In the genomic region with DNA sequence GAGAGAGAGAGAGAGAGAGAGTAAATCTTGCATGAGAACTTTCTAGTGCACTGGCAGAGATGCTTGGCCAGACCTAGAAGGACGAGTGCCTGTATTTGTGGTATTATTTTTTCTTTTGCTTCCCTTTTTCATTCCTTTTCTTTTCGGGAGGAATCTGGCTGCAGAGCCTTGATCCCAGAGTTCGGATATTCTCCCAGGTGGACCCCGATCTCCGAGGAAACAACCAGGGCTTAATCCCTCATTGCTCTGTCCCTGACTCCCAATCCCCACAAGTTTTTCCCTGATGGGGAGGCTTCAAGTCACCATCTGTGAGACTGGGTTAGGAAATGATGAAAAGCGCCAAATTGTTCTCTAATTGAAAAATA, we compare ENCODE assay signal across 17 mouse cellular contexts. TPM values are rescaled to one million over a fixed set of nuclear protein-coding genes. Genes with fewer than 3 reads are reported as not detected.
DNase-seq lines count a peak whose midpoint lies in the region; ATAC-seq and TF ChIP-seq lines count a peak whose summit lies in the region.
"Had no signal": no experiment of that assay in that cellular context is flagged by ENCODE, and none has a peak within 500 bp of the region (broad histone marks: within the 10 kb centered on the region; RNA-seq: fewer than 3 reads in every experiment).

No protein-coding gene starts in this region.

- ATAC-seq in midbrain, embryonic 11.5 days (ENCODE audit: low FRiP score): no peak
- ATAC-seq in midbrain, postnatal 0 days (ENCODE audit: low FRiP score): no peak
- no peak for ATAC-seq in forebrain, embryonic 14.5 days
- ATAC-seq in hindbrain, embryonic 15.5 days (ENCODE audit: low FRiP score, low read depth): no peak
- ATAC-seq in neural tube, embryonic 15.5 days (ENCODE audit: low FRiP score): no peak

- H3K4me3 ChIP-seq in midbrain, embryonic 11.5 days (ENCODE audit: low read depth, low read length): peak overlapping the region; percentile 40
- H3K4me3 ChIP-seq in midbrain, postnatal 0 days (ENCODE audit: low read depth, low read length): no peak overlapping the region
- peak overlapping the region; percentile 67 for H3K4me3 ChIP-seq in forebrain, embryonic 14.5 days (ENCODE audit: low read depth, low read length)
- H3K4me3 ChIP-seq in hindbrain, embryonic 15.5 days: peak overlapping the region; percentile 30
- no peak overlapping the region for H3K4me3 ChIP-seq in neural tube, embryonic 15.5 days (replicated peaks)
- no peak overlapping the region for H3K4me3 ChIP-seq in lung, adult 2 months (replicated peaks; ENCODE audit: extremely low read depth, low read depth, low read length)
- H3K4me3 ChIP-seq: erythroblast, embryonic 14.5 days; gastrocnemius, adult 2 months; left cerebral cortex, adult 2 months had no signal

- H3K27ac ChIP-seq in midbrain, embryonic 11.5 days (ENCODE audit: low read depth, low read length): no peak overlapping the region
- no peak overlapping the region for H3K27ac ChIP-seq in midbrain, postnatal 0 days (ENCODE audit: low read depth, low read length)
- peak overlapping the region; percentile 2; the same call in 1 of the 2 replicates for H3K27ac ChIP-seq in forebrain, embryonic 14.5 days (ENCODE audit: low read depth, low read length)
- no peak overlapping the region for H3K27ac ChIP-seq in hindbrain, embryonic 15.5 days (replicated peaks)
- no peak overlapping the region for H3K27ac ChIP-seq in neural tube, embryonic 15.5 days (replicated peaks)
- H3K27ac ChIP-seq: gastrocnemius, adult 2 months; left cerebral cortex, adult 2 months had no signal

- TF ChIP-seq CTCF in midbrain, postnatal 0 days (IDR thresholded peaks at IDR 0.05): no peak
- no peak for TF ChIP-seq CTCF in lung, adult 2 months (IDR thresholded peaks at IDR 0.05; ENCODE audit: insufficient read depth, low read length)

- peaks cover 96% of the 10 kb centered on the region for H3K27me3 ChIP-seq in midbrain, embryonic 11.5 days (ENCODE audit: control insufficient read depth, insufficient read depth, low read length)
- H3K27me3 ChIP-seq in midbrain, postnatal 0 days (ENCODE audit: insufficient read depth, low read length): peaks cover 92% of the 10 kb centered on the region
- peaks cover 52% of the 10 kb centered on the region for H3K27me3 ChIP-seq in forebrain, embryonic 14.5 days (replicated peaks; ENCODE audit: control insufficient read depth, insufficient read depth, low read length)
- peaks cover 71% of the 10 kb centered on the region for H3K27me3 ChIP-seq in hindbrain, embryonic 15.5 days
- H3K27me3 ChIP-seq in neural tube, embryonic 15.5 days (replicated peaks): peaks cover 92% of the 10 kb centered on the region

- peak; percentile 93 for DNase-seq in midbrain, embryonic 11.5 days (ENCODE audit: low spot score, missing footprints)
- DNase-seq in midbrain, postnatal 0 days (ENCODE audit: low spot score): no peak
- no peak for DNase-seq in forebrain, embryonic 14.5 days (ENCODE audit: low spot score)
- no peak for DNase-seq in lung, adult 2 months
- DNase-seq in left cerebral cortex, adult 11 months (ENCODE audit: low spot score): no peak
- DNase-seq in frontal cortex, postnatal 14 days (ENCODE audit: low spot score in 2 of 2): no peak
- DNase-seq: gastrocnemius, adult 2 months; kidney, adult 11 months; kidney, postnatal 25 days; lung, adult 18-20 months; right cerebral cortex, adult 18-20 months had no signal

- H3K36me3 ChIP-seq in midbrain, embryonic 11.5 days (ENCODE audit: control insufficient read depth, insufficient read depth, low read length): no peaks in the 10 kb centered on the region
- H3K36me3 ChIP-seq in midbrain, postnatal 0 days (ENCODE audit: insufficient read depth, low read length): no peaks in the 10 kb centered on the region
- no peaks in the 10 kb centered on the region for H3K36me3 ChIP-seq in forebrain, embryonic 14.5 days (ENCODE audit: control insufficient read depth, insufficient read depth, low read length)
- H3K36me3 ChIP-seq in hindbrain, embryonic 15.5 days: no peaks in the 10 kb centered on the region
- no peaks in the 10 kb centered on the region for H3K36me3 ChIP-seq in neural tube, embryonic 15.5 days

- peak overlapping the region; percentile 56; the same call in 1 of the 2 replicates for H3K9ac ChIP-seq in midbrain, embryonic 11.5 days (ENCODE audit: low read length)
- H3K9ac ChIP-seq in midbrain, postnatal 0 days (replicated peaks; ENCODE audit: low read length, poor library complexity, severe bottlenecking): no peak overlapping the region
- H3K9ac ChIP-seq in forebrain, embryonic 14.5 days (ENCODE audit: low read length): peak overlapping the region; percentile 96; the same call in 1 of the 2 replicates
- H3K9ac ChIP-seq in hindbrain, embryonic 15.5 days: no peak overlapping the region
- no peak overlapping the region for H3K9ac ChIP-seq in neural tube, embryonic 15.5 days (replicated peaks)

- peak overlapping the region; percentile 61 for H3K4me2 ChIP-seq in midbrain, embryonic 11.5 days
- no peak overlapping the region for H3K4me2 ChIP-seq in midbrain, postnatal 0 days (ENCODE audit: low read depth, low read length, poor library complexity, severe bottlenecking)
- peak overlapping the region; percentile 66 for H3K4me2 ChIP-seq in forebrain, embryonic 14.5 days (ENCODE audit: low read length)
- peak overlapping the region; percentile 60 for H3K4me2 ChIP-seq in hindbrain, embryonic 15.5 days
- peak overlapping the region; percentile 9; the same call in 1 of the 2 replicates for H3K4me2 ChIP-seq in neural tube, embryonic 15.5 days

- H3K9me3 ChIP-seq in midbrain, embryonic 11.5 days (ENCODE audit: control insufficient read depth, low read length): no peaks in the 10 kb centered on the region
- H3K9me3 ChIP-seq in midbrain, postnatal 0 days (ENCODE audit: low read length): no peaks in the 10 kb centered on the region
- no peaks in the 10 kb centered on the region for H3K9me3 ChIP-seq in forebrain, embryonic 14.5 days (replicated peaks; ENCODE audit: control insufficient read depth, low read length)
- no peaks in the 10 kb centered on the region for H3K9me3 ChIP-seq in hindbrain, embryonic 15.5 days
- H3K9me3 ChIP-seq in neural tube, embryonic 15.5 days (replicated peaks): no peaks in the 10 kb centered on the region

- no peak for TF ChIP-seq POLR2A in lung, adult 2 months (IDR thresholded peaks at IDR 0.05; ENCODE audit: borderline replicate concordance, extremely low read depth, low read depth, low read length)

- 2% methylated on average over 6 of the region's 6 CpGs for WGBS in midbrain, embryonic 11.5 days
- WGBS in midbrain, postnatal 0 days: 5% methylated on average over 6 of the region's 6 CpGs
- 6% methylated on average over 6 of the region's 6 CpGs for WGBS in forebrain, embryonic 14.5 days
- 18% methylated on average over 6 of the region's 6 CpGs for WGBS in hindbrain, embryonic 15.5 days
- WGBS in neural tube, embryonic 15.5 days: 20% methylated on average over 6 of the region's 6 CpGs
- WGBS in lung, adult 2 months: under 1% methylated on average over 6 of the region's 6 CpGs

- H3K4me1 ChIP-seq in midbrain, embryonic 11.5 days (ENCODE audit: control insufficient read depth, insufficient read depth, low read length): peaks cover 8% of the 10 kb centered on the region
- H3K4me1 ChIP-seq in midbrain, postnatal 0 days (ENCODE audit: insufficient read depth, low read length): no peaks in the 10 kb centered on the region
- peaks cover 32% of the 10 kb centered on the region for H3K4me1 ChIP-seq in forebrain, embryonic 14.5 days (ENCODE audit: control insufficient read depth, insufficient read depth, low read length)
- H3K4me1 ChIP-seq in hindbrain, embryonic 15.5 days (replicated peaks): peaks cover 25% of the 10 kb centered on the region
- peaks cover 39% of the 10 kb centered on the region for H3K4me1 ChIP-seq in neural tube, embryonic 15.5 days
- H3K4me1 ChIP-seq in lung, adult 2 months (ENCODE audit: control insufficient read depth, insufficient read depth, low read length): peaks cover 6% of the 10 kb centered on the region

RNA-seq across cellular contexts. Expression of gene Pax6, which starts 2.0 kb away (rescaled TPM):
- polyA plus RNA-seq in midbrain, embryonic 11.5 days (2014; fragmentation: Nextera tagmentation; extraction: Ambion mirVana): 45.5 and 45.7 TPM in 2 replicates
- 15.4 and 27.1 TPM in 2 replicates for total RNA-seq in midbrain, postnatal 0 days (2014; rRNA removed)
- polyA plus RNA-seq in midbrain, postnatal 0 days (2015; fragmentation: Nextera tagmentation; extraction: Ambion mirVana): 6.9 and 11.3 TPM in 2 replicates
- polyA plus RNA-seq in forebrain, embryonic 14.5 days (2014; fragmentation: Nextera tagmentation; extraction: Ambion mirVana): 44.5 and 51.8 TPM in 2 replicates
- 32.6 and 42.3 TPM in 2 replicates for polyA plus RNA-seq in hindbrain, embryonic 15.5 days (2015; fragmentation: Nextera tagmentation; extraction: Ambion mirVana)
- polyA plus RNA-seq in neural tube, embryonic 15.5 days (2015; fragmentation: Nextera tagmentation; extraction: Ambion mirVana): 9.4 and 11.4 TPM in 2 replicates
- not detected in 2 replicates for polyA plus RNA-seq in lung, adult 2 months (2012; rRNA removed)
- total RNA-seq: gastrocnemius, adult 2 months; heart, postnatal 25 days; megakaryocyte progenitor cell, adult 5-6 weeks had no signal

Comparison
In these comparisons a context has a peak if more than half of its experiments do, and no peak if none do; other contexts are left out.
1. H3K4me3 ChIP-seq: peak in midbrain, embryonic 11.5 days (single experiment), forebrain, embryonic 14.5 days (single experiment) and hindbrain, embryonic 15.5 days (single experiment); none in midbrain, postnatal 0 days (single experiment), neural tube, embryonic 15.5 days (single experiment) and lung, adult 2 months (single experiment).
2. H3K9ac ChIP-seq: peak in midbrain, embryonic 11.5 days (single experiment) and forebrain, embryonic 14.5 days (single experiment); none in midbrain, postnatal 0 days (single experiment), hindbrain, embryonic 15.5 days (single experiment) and neural tube, embryonic 15.5 days (single experiment).